Mouse (Mus musculus) adrenal gland, postnatal 14 days (tissue): ENCODE measurements around the gene Fbxw4. TPM values are rescaled to one million over a fixed set of nuclear protein-coding genes. Genes with fewer than 3 reads are reported as not detected.
A peak's percentile ranks its signal among the peaks of the same experiment; 100 is the strongest.
"Not testable (repeated sequence)": the region's sequence is repeated elsewhere in the genome, so short reads cannot be mapped to it uniquely, and the experiment has no call there.

Experiments used
- DNase-seq: peaks from one replicate; pipeline ENCODE4 v3.0.0; 2021; ENCODE audit warnings: mixed read lengths
- total RNA-seq: library from RNA; stranded (reverse); gene quantifications from 2 replicates; pipeline ENCODE4 v1.2.3, GENCODE M21; 2021

Gene Fbxw4
- total RNA-seq, 1 experiment from 2014 or later = 29.5 TPM

DNA sequence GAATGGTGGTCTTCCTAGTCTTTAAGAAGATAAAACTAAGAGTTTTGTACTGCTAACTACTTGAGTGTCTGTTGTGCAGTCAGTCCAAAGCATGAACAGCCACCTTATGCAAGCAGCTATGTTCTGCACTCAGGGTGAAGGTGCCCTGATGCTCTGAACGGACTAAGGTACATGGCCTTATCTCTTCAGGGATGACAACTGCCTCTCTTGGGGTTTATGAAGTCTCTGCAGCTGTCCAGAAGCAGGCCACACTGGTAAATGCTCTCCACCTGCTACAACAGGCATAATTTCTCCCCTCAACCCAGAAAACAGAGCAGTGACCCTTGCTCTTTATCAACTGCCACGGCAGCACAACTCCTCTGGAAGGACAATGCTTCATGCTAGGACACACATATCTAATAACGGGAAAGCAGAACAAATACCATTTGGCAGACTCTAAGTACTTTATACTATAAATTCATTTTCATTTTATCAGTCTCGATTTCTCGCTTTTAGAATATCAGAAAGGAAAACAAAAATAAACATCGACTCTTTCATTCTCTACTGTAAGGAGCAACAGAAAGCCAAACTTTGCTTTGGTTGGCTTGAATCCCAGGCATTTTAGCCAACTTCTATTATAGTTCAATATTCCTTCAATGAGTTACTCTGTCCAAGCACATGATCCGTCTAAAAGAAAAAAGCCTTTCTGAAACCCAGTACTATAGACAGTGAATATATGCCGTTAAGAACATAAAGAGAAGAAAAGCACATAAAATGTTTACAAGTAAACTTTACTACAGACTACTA is 3.1 kb downstream of the Fbxw4 start:
- no peak for DNase-seq

DNA sequence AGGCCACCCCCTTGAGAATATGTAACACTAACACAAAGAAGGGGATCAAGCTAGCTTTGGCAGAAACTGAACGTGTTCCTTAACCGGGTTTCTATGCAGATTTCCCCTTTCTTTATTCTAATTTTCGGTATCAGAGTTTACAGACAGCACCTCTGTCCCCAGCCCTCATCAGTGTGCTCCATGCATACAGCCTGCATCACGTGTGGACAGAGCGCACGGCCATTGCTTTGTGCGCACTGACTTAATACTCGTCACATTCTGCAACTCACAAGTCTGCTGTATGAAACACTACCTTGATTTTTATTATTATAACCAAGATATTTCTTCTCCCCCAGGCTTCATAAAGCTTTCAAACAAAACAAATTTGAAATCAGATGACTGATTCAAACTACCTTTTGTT is 4.2 kb downstream of the Fbxw4 start:
- DNase-seq = no peak

DNA sequence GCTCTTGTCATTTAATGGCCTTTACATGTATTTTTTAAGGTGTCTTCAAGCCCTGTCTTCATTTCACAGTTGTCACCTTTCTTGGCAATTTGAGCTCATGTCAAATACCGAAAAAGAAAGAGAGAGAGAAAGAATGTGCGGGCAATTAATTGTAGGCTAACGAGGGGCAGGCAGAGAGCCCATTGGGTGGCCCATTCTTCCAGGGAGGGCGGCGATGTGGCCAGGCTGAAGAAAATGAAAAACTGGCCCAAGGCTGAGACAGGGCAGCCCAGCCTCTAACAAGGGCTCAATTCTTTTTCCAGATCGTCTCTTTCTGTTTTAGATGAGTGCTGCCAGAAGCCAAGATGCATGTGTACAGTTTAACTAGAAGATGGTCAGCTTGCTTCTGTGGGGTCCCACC is 6.1 kb downstream of the Fbxw4 start:
- no peak for DNase-seq

DNA sequence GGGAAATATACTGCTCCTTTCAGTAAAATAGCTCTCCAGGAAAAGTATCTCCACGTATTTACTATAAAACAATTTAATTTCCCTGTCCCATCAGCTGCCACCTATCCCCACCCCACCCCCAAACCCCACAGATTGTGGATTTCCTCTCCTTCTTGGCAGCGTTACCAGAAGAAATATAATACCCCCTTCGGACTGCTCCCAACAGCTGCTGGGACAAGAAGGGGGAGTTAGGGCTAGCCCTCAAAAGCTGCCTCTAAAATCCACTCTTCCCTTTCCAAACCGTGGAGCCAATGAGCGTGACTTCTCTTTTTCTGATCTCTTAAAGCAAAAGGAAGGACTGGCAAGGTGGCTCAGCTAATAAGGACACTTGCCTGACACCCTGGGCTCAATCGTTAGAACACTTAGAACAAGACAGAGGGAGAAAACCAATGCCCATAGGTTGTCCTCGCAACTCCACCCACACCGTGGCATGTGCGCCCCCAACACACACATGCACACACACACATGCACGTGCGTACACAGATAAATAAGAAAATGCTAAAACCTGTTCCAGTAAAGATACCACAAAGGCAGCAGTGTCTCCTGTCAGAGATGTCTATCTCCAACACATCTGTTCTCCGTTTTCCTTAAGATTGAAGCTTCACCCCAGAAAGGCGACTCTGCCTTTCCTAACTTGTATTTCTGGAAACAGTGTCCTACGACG is 7.7 kb downstream of the Fbxw4 start:
- peak; percentile 20 for DNase-seq

DNA sequence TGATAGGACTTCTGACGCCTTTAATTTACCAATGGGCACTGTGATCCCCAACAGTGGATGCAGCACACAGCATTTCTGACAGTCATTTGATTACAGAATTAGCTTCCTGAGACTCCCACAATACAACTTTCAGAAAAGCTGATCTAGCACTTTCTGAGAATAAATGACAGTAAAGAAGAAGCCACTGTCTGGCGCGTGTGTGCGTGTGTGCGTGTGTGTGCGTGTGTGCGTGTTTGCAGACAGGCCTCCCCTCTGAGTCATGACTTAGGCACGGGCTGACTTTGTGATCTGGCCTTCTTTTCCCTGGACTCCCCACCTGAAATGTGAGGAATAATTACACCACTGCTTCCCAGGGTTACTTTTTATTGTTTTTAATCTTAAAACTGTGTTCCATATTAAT is 8.6 kb downstream of the Fbxw4 start:
- peak; percentile 23 for DNase-seq

DNA sequence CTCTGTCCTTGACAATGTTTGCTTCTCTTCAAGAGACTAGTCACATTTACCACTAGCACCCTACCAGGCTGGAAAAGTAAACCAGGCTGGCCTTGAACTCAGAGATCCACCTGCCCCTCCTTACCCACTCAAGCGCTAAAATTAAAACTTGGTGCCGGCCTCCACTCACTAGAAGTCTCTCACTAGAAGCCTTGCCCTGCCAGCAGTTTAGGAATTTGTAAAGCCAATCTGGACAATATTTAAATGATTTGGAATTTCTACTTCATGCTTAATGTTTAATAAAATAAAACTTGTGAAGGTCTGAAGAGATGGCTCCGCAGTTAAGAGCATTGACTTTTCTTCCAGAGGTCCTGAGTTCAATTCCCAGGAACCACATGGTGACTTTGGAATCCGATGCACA is 10.3 kb downstream of the Fbxw4 start:
- DNase-seq = no peak

DNA sequence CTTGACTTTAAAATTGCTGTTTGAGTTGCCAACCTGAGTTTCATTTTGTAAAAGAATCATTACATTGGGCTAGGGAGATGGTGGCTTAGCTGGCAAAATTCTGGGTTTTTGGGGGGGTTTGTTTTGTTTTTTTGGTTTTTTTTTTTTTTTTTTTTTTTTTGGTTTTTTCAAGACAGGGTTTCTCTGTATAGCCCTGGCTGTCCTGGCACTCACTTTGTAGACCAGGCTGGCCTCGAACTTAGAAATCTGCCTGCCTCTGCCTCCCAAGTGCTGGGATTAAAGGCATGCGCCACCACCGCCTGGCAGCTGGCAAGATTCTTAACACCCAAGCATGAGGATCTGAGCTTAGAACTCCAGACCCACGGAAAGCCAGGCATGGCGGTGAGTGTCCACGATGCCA is 11.6 kb downstream of the Fbxw4 start:
- not testable (repeated sequence) for DNase-seq

DNA sequence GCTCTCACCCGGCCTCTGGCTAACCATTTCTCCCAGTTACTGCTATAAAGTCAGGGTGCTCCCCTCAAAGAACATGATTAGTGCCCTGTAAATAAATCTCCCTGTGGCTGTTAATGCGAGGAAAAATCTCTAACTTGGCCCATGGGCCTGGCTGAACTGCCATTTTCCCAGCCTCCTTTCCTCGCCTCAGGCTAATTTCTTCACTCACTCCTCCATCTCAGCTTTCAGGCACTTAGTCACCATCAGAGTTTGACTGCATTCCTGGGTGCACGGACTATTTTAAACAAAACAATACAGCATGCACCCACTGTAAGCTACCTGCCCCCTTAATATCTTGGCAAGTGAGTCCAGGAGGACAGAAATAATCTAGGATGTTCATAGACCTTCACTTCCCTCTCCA is 13.2 kb downstream of the Fbxw4 start:
- no peak for DNase-seq

DNA sequence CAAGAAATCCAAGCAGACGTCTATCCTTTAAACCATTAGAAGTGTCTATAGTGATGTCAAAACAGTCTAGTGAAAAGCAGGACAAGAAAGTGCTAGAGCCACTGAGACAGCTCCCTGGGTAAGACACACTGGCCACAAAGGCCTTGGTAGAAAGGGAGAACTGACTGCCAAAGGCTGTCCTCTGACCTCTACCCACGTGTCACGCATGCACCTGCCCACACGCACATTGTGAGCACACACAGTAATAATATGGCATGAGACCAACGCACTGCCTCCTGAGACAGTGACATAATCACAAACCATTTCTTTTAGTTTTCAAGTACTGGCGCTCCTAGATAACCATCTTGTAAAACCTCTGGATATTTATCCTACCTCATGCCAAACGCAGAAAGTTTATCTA is 19.4 kb downstream of the Fbxw4 start:
- DNase-seq = peak; percentile 46

DNA sequence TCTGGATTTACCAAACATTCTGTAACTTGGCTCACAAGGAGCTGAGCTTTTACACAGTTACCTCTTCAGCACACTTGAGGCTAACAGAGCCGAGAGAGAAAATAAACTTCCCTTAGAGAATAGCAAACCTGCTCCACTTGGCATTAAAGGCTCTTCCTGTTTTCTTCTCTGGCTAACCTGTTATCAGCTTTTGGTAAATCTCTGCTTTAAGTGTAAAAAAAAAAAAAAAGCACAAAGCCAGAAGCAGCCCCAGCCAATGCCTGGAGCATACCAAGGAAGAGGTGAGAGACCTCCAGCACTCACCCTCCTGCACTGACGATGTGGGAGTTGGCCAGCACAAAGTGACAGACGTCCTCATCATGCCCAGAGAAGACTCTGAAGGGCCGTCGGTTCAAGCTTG is 24.2 kb downstream of the Fbxw4 start:
- no peak for DNase-seq

DNA sequence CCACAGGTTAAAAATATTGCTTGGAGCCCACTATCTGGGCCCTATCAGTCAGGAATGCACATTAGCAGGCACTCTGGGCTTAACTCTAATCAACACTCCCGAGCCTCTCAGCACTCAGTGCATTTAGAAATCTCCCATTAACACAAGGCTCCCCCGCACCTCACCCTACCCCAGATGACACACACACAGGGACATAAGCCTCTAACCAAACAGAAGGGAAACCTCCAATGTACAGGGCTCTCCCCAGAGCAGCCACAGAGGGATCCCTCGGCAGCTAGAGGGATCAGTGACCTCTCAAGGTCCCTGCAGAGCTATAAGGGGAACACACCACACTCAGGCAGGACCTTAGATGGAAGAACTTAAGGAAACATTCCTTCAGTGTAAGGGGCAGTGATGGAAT is 28.5 kb downstream of the Fbxw4 start:
- DNase-seq = no peak

DNA sequence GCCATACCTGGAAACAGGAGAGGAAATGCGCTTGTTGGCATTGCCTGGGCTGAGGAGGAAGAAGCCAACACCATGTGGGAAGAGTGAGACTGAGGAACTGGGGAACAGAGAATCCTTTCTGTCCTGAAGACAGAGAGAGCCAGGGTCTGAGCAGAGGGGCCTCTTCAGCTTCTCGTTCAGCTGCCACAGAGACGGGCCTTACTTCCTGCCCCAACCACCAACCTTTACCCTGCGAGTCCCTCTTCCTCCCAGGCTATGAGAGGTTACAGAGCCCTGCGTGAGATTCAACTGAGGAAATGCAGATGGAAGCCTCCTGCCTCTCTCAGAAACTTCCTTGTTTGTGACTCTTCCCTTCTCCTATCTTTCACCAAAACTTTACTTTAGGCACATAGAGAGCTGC is 29.2 kb downstream of the Fbxw4 start:
- DNase-seq = no peak

DNA sequence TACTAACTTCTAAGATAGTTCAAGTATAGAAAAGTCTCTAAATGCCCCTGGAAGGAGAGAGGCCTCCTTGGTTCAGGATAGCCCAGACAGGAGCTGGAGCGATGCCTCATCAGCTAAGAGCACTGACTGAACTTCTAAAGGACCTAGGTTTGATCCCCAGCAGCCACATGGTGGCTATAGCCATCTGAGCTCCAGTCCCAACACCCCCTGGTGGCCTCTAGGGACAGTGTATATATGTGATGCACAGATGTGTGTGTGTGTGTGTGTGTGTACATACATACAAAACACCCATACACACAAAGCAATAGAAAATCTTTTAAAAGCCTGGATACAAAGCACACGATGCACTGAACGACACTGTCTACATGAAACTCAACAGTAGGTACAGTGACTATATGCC is 30.9 kb downstream of the Fbxw4 start:
- DNase-seq = peak; percentile 42

DNA sequence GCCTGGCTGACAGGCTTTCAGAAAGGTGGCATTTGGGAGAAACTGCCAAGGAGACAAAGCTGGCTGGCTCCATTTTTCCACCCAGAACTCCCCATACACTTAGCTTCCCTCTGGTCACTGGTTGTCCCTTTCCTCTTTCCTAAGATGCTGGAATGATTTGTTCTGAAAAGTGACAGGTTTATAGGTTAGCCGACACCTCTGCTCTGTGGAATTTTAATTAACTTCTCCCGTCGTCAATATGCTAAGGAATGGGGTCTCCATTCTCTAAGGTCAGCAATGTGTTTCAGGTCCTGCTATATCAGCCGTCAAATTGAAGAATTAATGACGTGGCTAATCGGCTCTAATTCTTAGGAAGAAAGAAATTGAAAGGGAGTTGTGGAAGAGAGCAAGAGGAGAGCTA is 31.5 kb downstream of the Fbxw4 start:
- DNase-seq = no peak

DNA sequence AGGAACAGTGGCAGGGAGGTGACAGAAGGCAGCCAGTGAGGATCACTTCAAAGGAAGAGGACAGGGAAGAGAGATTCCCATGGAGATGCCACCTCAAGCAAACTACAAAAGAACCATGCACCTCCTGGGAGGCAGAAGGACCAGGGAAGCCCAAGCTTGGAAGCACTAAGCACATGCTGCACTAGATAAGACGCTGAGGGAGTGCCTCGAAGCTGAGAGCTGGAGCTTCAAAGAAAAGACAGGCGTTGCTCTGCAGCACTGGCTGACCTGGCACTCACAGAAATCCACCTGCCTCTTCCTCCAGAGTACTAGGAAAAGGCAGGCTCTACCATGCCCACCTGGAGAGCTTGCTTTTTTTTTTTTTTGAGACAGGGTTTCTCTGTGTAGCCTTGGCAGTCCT is 33.1 kb downstream of the Fbxw4 start:
- no peak for DNase-seq

DNA sequence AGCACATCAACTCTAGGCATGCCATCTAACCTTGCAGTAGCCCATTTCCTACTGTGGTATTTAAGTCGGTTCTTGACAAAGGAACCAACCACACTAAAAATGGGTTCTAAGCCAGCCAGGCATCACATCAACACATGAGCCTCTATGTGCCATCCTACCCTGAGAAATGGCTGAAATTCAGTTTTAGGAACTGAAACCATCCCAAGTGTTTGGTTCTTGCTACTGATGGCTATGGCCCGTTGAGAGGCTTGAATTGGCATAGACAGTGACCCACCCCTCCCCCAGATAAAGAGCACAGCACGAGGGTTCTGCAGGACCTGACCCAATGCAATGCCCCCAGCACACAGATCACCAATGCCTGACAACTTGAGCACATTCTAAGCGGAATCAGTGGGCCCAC is 36.4 kb downstream of the Fbxw4 start:
- no peak for DNase-seq

DNA sequence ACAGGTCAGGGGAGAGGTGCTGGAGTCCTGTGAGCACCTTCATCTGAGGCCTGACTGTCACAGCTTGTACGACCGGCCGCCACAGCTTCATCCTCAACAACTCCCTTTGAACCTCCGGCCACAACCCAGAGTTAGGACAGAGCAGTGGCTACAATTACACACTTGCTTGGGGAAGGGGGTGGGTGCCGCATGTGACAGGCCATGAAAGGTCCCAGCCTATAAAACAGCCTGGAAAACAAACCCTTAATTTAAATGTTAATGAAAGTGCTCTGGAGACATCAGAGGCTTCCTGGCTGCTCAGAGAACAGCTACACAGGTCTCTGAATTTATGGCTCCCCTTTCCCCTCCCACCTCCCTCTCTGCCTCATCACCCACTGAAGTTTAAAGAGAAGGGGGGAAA is 38.0 kb downstream of the Fbxw4 start:
- no peak for DNase-seq

DNA sequence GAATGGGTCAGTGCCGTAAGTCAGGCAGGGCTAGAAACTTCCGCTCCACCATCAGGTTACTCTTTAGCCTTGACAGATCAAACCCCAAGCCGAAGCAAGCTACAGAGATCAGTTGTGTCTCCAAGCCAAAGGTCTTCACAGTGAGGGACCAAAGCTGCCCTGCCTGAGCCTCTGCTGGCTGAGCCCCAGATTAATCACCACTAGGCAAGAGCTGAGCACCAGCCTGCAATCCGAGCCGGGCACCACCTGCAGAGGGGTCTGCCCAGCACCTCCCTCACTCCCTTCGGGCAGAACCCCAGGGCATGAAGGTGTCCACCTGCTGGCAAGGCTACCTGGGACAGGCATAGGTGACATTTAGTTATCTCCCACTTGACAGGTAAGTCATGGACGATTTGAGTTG is 39.1 kb downstream of the Fbxw4 start:
- DNase-seq = no peak

DNA sequence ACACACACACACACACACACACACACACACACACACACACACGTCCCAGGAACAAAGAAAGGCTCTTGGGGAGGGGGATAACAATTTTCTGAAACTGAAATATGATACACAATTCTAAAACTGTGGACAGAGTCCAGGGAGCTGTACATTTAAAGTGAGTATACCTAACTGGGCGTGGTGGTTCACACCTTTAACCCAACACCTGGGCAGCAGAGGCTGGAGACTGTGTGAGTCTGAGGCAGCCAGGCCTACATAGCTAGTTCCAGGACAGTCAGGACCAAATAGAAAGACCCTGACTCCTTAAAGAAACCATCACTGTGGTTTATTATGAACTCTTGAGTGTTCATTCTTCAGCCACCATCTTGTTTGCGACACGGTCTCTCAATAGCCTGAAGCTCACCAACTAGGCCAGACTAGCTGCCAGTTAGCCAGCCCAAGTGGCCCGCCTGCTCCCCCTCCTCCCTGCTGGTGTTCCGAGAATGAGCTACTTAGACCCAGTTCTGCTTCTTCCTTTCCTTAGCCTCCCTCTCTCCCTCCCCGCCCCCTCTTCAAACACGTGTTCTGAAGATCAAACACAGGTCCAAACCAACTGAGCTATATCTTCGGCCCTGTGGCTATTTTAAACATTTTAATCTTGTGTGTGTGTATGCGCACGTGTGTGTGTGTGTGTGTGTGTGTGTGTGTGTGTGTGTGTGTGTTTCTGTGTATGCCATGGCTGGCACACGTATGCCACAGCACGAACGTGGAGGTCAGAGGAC is 40.2 kb downstream of the Fbxw4 start:
- no peak for DNase-seq

DNA sequence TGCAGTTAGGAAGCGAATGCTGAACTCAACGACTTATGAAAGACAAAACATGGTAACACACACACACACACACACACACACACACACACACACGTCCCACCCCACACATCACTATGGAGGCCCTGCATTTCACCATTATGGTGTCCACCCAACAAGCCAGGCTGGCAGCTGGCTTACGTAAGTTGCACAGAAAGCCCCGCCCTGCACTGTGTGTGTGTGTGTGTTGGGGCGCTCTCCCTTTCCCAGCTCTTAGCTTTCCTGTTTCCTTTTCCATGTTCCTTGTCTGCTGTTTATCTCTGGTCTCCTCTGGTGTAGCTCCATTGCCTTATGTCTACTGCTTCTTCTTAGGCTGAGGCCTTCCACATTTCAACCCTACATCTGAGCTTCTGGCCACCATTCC is 41.9 kb downstream of the Fbxw4 start:
- no peak for DNase-seq

DNA sequence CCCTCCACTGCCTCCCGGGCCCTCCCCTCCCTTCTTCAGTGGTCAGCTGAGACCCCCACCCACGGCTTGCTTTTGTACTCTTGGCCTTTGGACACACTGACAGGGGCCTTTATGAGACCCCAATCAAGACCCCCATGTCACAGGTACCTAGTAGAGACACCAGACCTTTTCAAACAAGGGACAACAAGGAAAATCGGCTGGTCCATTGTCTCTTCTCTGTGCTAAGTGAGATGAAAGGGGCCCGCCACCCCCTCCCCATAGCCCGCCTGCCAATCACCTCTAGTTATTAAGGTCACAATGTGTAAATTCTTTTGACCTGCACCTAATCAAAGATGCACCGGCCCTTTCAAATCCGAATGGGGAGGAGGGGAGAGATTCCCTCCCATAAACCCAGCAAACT is 43.4 kb downstream of the Fbxw4 start:
- DNase-seq = no peak

DNA sequence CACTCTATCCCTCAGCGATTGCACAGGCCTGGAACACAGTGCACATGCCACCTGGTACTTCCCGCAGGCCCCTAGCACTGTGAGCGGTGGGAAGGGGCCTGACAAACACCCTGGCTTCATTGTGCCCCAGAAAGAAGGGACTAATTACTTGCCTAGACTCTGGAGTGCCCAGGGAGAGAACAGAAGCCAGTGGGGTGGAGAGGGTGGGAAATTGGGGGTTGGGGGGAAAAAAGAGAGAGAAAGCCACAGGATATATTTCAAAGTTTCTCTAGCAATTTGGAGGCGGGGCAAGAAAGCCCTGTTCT is 43.9 kb downstream of the Fbxw4 start:
- no peak for DNase-seq

DNA sequence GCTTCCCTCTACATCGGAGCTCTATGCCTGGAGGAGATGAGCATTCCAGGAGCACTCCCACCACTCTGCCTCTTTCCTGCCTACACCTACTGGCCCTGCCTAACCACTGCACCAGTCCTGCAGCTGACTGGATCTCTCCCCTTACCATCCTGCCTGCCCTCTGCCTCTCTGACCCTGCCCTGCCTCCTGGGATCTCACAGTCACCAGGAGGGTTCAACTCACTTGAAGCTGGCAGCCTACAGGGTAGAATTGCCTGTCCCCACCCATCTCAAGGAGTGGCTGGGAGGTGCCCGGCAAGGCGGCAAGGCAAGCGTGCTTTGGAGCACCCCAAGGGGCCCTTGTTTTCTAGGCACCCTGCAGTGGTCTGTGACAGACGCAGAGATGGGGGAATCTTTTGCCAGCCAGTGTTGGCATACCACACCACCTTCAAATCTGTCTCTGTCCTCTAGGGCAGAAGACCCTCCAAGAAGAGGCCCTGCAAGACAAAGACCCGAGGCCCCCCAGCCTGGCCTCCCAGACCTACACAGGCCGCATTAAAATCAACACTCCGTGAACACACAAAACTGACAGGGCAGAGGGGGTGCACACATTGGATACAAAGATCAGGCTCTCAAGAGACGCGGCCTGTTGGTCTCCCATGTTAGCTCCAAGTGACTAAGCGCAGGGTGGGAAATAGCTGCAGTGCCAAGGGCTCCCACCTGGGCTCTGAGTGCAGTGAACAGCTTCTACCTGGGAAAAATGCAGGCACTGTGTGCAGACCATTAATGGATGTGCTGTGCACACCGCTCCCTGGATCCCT is 44.5 kb downstream of the Fbxw4 start:
- DNase-seq = no peak
